Mouse (Mus musculus): Measurements from ENCODE around the gene Aurka.

The Aurka gene

DNA sequence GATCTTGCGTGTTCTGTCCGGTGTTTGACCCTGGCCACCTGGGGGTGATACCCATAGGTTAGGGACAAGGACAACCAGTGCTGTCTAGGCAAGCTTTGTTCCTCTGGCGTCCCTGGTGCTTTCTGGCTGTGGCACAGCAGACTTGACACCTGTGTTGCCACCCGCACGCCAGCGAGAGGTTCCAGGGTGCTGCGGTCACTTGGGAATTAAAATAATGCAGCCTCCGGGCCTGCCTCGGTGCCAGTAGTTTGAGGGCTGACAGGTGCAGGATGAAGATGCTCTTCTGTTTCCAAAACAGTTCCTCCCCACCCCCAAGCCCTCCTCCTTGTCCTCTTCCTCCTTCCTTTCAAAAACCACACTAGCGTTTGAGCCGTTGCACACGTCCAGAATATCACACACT is 11.6 kb upstream of the Aurka start:
- no peak for DNase-seq (ENCODE audit: low read depth, low spot score)

DNA sequence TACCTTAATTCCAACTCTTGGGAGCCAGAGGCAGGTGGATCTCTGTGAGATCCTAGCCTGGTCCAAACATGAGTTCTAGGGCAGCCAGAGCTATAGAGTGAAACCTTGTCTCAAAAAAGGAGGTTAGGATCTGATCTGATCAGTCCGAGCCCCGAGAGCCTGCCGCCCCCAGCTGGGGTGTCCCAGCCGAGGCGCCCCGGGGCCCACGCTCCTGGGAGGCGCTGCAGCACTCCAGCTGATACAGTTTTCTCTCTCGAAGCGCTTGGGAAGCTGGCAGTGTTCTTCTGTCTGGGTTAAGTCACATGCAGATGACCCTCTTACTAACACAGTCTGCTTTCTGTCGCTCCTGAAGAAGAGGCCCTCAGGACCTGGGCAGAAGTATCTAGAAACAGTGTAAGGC is 11.0 kb upstream of the Aurka start:
- no peak for DNase-seq (ENCODE audit: low read depth, low spot score)

DNA sequence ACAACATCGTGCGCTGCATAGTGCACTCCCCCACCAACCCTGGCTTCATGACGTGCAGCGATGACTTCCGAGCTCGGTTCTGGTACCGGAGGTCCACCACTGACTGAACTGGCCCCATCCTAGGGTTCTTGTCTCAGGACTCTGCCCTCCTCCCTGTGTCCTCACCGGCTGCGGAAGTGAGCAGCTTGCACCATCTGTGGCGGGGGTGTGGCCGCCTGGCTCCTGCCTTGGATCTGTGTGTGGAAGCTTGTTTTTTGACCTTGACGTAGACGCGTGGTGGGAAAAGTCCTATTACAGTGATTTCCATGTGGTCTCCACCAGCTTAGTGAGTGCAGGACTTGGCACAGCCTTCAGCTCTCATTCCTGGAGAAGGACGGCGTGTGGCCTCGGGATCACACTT is 10.2 kb upstream of the Aurka start:
- DNase-seq (ENCODE audit: low read depth, low spot score), result no peak

DNA sequence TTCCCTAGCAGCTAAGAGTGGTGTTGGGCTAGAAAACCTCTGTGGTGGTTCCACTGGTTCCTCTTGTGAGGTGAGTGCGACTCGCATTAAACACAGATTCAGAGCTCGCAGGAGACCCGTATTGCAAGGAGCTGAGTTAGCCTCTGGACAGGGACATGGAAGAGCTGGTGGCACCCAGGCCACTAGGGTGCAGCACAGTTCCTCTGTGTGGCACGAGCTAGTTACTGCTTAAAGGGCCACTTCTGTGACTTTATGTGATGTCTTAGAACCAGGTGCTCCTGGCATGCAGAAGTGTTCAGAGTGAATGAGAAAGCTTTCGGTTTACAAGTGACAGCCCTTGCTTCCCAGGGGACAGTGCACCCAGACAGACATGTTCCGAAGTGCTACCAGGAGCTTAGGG is 8.0 kb upstream of the Aurka start:
- no peak for DNase-seq (ENCODE audit: low read depth, low spot score)

DNA sequence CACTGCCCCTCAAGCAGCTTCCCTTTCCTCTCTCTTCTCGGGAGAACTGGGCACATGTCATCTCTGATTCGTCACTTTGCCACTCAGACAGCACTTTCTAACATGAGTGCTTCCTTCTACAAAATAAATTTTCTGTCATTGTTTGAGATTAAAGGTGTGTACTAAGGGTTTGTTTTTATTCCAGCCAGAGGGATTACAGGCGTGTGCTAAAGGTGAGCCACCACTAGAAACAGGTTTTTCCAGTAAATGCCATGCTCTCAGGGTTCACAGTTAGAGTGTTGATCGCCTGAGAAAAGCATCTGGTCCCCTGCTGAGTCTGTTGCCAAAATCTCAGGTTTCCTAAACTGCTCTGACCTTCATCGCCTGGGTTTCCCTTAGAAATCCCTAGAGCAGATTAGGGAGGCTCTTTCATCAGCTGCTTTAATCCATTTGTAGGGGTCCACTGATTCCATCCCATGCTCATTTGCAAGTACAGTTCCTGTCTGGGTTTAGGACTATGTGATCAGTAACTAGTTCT is 6.7 kb upstream of the Aurka start:
- DNase-seq (ENCODE audit: low read depth, low spot score), result no peak

DNA sequence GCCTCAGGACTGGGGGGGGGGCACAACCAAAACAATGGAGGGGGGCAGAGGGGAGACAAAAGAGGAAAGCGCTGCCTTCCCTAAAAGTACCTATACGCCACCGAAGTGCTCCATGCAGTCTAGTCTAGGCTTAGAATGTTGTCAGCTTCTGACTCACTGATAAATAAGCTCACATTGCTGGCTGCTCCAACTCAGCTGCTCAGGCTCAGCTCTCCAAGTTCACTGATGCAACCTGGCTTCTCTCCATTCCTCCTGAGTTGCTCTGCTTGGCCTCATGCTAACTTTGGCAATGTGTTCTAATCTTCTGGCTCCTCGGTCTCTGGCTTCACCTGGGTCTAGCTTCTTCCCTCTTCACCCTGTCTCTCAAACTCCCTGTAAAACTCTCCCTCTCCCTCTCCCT is 6.2 kb upstream of the Aurka start:
- DNase-seq (ENCODE audit: low read depth, low spot score), result no peak

DNA sequence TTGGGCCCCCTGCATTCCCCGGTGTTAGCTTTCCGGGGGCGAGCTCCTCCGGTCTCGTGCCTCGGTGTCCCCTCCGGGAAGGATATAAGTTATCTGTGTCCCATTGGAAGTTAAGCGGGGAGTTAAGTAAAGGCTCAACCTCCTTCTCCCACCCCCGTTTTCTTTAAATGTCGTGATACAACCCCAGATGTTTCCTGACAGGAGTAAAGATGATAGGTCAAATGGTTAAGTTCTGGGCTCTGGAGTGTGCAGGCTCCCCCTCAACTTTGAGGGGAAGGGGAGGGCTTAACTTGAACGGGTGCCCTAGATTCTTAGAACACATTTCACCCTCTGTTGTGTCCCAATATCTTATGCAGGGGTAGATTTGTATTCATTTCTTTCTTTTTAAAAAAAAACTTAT is 923 bp upstream of the Aurka start:
- DNase-seq (ENCODE audit: low read depth, low spot score), result no peak

DNA sequence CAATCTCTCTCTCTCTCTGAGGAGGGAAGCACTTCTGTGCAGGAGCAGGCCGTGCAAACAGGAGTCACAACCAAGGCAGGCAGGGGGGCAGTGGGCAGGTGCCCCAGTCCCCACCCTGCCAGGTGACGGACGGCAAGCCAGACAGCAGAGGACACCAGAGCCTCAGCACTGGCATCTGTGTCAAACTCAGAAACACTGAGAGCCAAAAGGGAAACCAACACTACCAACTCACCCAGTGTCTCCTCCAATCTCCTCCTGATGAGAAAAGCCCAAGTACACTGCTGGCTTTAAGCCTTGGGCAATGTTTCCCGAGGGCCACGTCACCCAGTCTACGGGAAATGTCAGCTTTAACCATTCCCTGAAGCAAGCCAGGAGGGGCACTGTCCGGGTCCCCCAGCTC is 7.2 kb downstream of the Aurka start:
- DNase-seq (ENCODE audit: low read depth, low spot score), result no peak

DNA sequence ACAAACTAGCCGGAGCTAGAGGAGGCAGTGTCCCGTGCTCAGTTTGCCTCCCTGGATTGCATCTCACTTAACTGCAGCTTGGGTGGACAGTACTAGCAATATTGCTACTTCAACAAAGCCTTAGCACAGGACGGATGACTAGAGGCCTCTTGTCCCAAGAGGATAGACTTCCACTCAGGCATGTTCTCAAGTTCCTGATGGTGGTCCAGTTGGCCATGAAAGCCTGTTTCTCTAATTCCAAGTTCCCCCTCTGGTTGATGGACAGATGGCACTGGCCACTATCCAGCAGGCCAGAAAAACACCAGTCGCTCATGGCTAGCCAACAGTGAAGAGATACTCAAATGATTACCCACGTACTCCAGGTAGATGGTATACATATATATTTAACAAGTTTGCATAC is 14.5 kb downstream of the Aurka start:
- no peak for DNase-seq (ENCODE audit: low read depth, low spot score)

DNA sequence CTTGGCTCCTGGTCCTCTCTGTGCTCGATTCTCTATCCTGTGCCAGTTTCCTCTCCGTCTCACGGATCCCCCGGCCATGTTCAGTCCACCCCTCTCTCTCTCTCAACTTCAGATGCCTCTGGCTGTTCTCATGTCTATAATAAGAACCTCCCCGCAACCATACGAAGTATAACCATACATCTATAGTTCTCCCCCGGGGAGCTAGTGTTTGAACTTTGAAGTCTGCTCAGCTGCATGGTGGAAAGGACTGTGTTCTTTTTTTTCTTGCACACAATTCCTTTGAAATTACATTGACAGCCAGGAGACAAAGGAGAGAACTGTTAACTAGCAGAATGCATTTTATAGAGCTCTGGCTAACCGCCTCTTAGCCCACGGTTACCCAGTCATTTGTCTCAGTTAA is 15.6 kb downstream of the Aurka start:
- no peak for DNase-seq (ENCODE audit: low read depth, low spot score)

DNA sequence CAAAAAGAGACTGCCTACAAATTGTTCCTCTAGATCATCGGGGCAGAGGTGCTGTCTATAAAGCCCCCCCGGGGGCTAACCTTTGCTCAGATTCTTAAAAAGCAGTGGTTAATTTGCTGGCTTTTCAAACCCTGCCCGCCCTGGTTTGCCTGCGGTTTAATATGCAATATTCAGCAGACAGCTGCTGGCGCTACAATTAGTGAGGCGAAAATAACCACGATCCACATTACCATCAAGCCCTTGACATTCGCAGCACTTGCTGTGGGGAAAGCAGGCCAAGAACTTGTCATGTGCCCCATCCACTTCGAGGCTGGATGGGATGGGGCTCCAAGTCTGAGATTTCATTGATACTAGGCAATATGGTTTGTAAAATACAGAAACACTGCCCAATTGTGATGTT is 17.1 kb downstream of the Aurka start:
- DNase-seq (ENCODE audit: low read depth, low spot score), result no peak

DNA sequence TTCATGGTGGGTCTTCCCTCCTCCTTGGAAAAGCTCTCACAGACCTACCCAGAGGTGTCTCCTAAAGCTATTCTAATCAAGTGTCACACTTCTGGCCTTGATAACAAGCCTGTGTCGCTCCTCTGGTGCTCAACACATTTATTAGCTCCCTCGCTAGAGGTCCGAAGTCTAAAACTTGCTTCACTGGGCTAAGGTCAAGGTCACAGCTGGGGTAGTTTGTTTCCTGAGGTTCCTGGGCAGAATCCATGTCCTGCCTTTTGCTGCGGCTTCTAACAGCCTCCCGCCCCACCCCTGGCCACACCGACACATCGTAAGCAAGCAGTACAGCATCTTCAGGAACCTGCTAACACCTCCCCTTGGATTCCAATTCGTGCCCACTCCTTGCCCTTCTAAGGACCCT is 19.6 kb downstream of the Aurka start:
- DNase-seq (ENCODE audit: low read depth, low spot score), result no peak

DNA sequence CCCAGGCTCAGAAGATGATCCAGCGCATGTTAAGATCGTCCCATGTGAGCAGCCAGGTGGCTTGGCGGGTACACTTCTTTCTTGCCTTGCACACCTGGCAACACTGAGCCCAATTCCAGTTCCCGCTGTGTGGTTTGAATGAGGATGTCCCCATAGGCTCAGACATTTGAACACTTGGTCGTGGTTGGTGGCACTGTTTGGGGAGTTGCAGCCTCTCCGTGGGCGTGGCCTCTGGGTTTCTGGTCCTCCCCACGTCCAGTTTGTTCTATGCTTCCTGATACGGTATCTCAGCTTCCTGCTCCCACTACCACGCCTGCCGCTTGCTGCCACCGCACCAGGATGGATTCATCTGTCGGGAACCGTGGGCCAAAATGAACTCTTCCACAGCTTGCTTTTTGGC is 20.6 kb downstream of the Aurka start:
- DNase-seq (ENCODE audit: low read depth, low spot score), result no peak

DNA sequence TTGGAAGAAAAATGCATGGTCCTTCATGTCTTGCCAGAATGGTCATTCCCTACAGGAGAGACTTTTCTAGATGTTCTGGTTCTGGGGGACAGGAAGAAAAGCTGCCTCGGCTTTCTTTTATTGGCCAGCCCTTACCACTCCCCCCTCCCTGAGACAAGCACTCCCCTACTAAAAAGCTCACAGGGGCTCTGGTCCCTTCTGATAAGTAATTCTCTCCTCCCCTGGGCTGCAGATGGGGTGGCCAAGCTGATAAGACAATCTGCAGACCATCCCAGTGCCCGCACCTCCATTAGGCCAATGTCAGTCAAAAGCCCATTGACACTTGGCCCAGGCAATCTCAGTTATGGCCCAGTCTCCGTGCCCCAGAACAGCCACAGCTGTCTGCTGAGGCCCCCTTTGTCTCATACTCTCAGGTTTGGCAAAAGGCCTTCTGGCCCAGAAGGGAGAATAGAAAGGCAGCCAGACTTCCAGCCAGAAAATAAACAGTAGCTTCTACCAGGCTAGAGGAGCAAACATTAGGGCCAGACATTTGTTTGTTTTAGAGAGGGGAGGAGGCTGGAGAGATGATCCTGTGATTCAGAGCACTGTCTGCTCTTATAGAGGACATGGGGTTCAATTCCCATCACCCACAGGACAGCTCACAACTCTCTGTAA is 21.9 kb downstream of the Aurka start:
- peak; percentile 77 for DNase-seq (ENCODE audit: low read depth, low spot score)

DNA sequence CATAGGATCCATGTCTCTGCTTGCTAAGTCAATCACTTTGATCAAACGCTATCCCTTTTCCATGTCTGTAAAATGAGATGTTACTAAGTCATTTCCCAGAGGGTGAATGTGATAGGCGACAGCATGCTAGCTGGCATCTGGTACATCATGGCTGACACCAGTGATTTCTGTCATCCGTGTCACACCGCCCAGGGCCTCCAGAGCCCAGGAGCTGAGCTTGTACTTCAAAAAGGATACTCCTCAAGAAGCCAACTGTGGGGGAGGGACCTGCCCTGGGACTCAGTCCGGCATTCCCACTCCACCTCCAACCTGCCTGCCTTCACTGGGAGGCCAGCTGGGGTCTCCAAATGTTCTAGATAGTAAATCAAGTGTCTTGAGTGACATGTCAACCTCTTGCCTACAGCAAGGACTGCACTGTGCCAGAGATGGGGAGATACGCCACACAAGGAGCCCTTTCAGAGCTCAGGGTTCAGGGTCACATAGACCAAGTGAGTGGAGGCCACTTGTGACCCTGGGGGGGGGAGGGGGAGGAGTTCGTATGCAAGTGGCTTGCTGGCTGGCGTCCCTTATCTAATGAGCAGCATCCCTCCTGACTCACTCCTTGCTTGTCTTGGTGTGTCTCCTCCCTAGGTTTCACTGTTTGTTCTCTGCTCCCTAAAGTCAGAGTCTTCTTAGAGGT is 23.3 kb downstream of the Aurka start:
- DNase-seq (ENCODE audit: low read depth, low spot score), result peak; percentile 62

DNA sequence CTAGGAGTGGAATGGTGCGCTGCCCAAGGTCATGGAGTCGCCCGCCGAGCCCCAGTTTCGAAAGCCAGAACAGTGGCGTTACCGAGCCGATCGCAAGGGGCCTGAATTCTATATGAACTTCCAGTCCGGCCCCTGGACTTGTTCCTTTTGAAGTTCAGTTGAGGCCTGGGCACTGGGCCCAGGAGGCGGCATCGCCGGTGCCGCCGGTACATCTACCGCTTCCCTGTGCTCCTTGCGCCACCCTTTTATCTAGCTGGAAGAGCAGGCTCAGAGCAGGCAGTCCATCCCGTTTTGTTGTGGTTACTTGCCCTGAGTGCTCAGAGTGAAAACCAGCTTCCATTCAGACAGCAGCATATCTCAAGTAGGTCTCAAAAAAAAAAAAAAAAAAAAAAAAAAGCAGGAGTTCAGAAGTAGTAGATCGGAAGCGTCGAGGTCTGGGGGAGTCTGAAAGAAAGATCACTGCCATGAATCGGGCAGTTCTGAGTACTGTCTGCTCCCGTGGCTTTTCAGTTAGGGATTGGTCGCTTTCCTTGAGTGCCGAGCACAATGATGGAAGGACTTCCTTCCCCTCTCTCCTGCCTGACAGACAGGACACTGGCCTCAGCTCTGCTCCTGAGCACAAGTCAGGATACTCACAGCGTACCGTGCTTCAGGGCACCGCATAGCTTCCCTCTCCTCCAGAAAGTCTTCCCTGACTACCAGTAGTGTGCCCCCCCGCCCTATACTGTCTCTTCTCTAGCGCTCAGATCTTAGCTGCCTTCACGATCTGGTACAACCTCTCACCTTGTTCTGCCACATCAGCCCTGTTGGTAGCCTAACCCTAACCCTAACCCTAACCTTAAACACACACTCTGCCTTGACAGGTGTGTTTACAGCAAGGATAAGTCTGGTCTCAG is 24.1 kb downstream of the Aurka start:
- DNase-seq (ENCODE audit: low read depth, low spot score), result no peak

DNA sequence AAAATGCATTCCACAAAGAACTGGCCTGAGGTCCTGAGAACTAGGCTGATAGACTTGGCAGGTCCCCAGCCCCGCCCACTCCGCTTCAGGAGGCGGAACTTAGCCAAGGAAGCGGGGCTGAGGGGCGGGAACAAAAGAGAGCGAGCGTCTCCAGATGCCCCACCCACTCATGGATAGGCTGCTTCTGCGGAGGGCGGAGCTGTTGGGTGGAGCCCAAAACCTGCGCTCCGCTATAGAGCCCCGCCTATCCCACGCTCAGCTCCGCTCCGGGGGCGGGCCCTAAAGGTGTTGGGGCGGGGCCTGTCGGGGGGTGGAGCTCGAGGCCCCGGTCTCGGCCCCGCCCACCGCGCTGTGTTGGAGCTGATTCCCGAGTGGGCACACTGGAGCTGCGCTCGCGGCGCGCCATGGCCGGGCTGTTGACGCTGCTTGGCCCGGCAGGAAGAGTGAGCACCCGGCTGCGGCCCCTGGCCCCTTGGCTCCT is 25.0 kb downstream of the Aurka start, which contains the start of gene Fam210b:
Gene Fam210b, plus strand, starts transcription at position 308 of the 481 bp plus-strand sequence.
- peak; percentile 99 for DNase-seq (ENCODE audit: low read depth, low spot score)

DNA sequence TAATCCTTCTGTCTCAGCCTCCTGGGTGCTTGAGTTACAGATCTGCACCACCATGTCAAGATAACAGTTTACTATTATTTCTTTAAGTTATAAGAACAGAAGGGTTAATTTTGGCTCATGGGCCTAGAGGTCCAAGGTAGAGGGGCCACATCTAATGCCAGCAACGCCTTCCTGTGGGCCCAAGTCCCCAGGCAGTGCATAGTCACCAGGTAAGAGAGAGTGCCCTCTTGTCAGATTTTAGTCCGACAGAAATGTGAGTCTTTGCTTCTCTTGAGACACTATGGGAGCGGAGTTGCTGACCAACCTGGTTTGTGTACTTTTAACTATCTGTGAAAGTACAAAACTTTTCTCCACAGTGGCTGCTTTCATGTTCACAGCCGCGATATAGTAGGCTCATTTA is 25.7 kb downstream of the Aurka start:
- DNase-seq (ENCODE audit: low read depth, low spot score), result no peak

DNA sequence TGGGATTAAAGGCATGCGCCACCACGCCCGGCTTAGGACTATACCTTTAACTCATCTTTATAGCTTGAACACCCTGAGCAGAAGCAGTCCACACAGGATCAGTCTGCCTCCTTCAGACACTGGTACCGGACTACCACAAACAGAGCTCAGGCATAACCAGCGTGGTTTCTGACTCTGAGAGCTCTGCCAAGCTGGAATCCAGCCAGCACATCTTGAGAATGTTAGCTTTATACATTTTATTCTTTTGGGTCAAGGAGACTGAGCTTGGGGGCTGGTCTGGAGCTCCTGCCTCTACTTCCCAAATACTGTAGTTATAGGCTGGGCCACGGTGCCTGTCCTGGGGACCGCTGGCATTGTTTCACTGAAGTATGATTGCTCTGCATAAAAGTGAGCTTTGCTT is 26.6 kb downstream of the Aurka start:
- no peak for DNase-seq (ENCODE audit: low read depth, low spot score)

DNA sequence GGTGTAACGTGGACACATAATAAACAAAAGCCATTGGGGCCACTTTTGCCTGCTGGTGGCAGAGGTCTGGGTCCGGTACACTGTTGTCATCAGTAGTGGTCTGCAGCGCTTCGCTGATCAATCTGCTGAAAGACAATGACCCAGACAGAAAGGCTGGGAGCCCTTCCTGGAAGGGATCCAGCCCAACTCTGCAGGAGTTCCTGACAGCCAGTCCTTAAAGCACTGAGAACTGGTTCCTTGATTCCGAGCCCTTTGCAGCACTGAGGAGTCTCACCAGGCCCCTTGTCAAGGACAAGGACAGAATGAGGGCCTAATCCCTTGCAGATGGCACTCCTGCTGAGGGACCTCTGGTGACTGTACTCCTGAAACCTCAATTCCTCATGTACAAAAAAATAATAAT is 28.7 kb downstream of the Aurka start:
- DNase-seq (ENCODE audit: low read depth, low spot score), result no peak

DNA sequence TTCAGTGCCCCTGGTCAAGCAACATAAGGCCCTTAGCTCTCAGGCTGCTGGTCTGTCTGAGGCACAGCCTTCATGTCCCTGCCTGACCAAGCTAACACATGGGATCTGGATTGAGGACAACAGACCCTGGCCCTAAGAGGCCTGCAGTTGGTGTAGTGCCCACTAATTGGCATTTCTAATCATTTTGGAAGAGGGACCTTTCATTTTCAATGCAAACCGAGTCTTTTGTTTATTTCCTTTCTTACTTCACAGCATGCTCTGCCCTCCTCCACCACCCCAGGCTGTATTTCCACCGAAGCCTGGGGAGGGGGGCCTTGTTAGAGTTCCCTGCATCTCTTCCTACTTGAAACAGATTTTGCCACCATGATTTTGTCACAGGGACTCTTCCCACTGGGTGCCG is 29.4 kb downstream of the Aurka start:
- DNase-seq (ENCODE audit: low read depth, low spot score), result no peak

DNA sequence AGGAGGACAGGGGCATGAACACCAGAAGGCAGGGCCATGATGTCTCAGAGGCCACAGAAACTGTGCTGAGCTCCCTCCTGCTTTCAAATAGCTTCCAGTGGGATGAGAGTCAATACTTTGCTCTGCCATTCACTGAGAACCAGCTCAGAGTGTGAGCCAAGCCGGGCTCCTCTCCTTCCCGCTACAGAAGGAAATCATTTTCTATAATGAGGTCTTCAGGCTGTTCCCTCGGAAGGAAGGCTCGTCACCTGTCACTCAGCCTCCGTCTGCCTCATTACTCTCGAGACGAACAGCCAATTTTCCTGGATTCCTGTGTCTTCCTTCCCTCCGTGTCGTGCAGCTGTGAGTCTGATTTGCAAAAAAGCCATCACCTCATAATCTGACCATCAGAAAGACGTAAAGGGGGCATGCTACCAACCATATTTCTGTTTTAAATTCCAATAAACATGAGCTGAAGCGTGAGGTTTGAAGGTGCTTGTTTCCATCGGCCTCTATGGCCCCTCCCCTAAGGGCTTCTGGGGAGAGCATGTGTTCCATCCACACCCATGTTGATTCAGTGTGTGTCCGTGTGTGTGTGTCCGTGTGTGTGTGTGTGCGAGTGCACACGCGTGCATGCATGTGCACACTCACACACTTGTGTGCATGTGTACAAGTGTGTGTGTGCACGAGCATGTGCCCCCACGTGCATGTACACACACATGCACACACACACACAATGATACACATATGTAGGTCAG is 32.0 kb downstream of the Aurka start:
- no peak for DNase-seq (ENCODE audit: low read depth, low spot score)

Data from c-Kit-negative CD71-positive TER-119-positive erythroid progenitor cells, embryonic 14.5 days (primary cell).